Mouse (Mus musculus) small intestine, adult 2 months (tissue): Measurements from ENCODE around the gene Col8a2. TPM values are rescaled to one million over a fixed set of nuclear protein-coding genes. Genes with fewer than 3 reads are reported as not detected.
A peak's percentile ranks its signal among the peaks of the same experiment; 100 is the strongest.

Experiments used
- H3K27ac ChIP-seq: fragments of 200-500 bp; 2 replicates; pipeline ENCODE4 v1.5.1; 2012; ENCODE audit warnings: low read depth, low read length, control low read depth, inconsistent platforms; ENCODE audit not compliant: insufficient read depth
- H3K27me3 ChIP-seq: fragments of 200-500 bp; 2 replicates; pipeline ENCODE4 v1.6.1; 2012; ENCODE audit warnings: mild to moderate bottlenecking, moderate library complexity, low read length, inconsistent platforms; ENCODE audit not compliant: control insufficient read depth, insufficient read depth
- H3K36me3 ChIP-seq: fragments of 200-500 bp; 2 replicates; pipeline ENCODE4 v1.6.1; 2012; ENCODE audit warnings: mild to moderate bottlenecking, low read length, control low read depth, inconsistent platforms; ENCODE audit not compliant: control insufficient read depth, insufficient read depth
- H3K4me1 ChIP-seq: fragments of 200-500 bp; 2 replicates; pipeline ENCODE4 v1.6.1; 2012; ENCODE audit warnings: low read length, inconsistent platforms, mixed read lengths; ENCODE audit not compliant: control insufficient read depth, insufficient read depth, insufficient read length
- H3K4me3 ChIP-seq: fragments of 200-500 bp; 2 replicates; pipeline ENCODE4 v1.5.1; 2012; ENCODE audit warnings: low read depth, mild to moderate bottlenecking, control low read depth, inconsistent platforms, low read length, moderate library complexity
- CTCF ChIP-seq: fragments of 200-500 bp; IDR thresholded peaks from 2 replicates; pipeline ENCODE4 v1.5.1; 2012; ENCODE audit warnings: low read depth, mild to moderate bottlenecking, control low read depth, inconsistent platforms, low read length, moderate library complexity, mixed read lengths; ENCODE audit not compliant: insufficient replicate concordance, insufficient read length; ENCODE audit errors: extremely low read depth
- POLR2A ChIP-seq: fragments of 200-500 bp; IDR thresholded peaks from 2 replicates; pipeline ENCODE4 v1.6.1; 2012; ENCODE audit warnings: low read depth, mild to moderate bottlenecking, control low read depth, inconsistent platforms, low read length, moderate library complexity
- WGBS: fragments of 180-500 bp; shearing (Covaris S2); methylation state at CpG from one replicate; pipeline ENCODE4 v1.1.7; 2018; 5-methylcytosine and 5-hydroxymethylcytosine counted together
- polyA plus RNA-seq: library from polyadenylated mRNA; depleted of rRNA; stranded (reverse); fragments of >200 nt; gene quantifications from 2 replicates; pipeline ENCODE4 v1.2.3, GENCODE M21; 2012

Col8a2 gene
- polyA plus RNA-seq, 1 experiment, result 0.55 TPM

- no peak for TF ChIP-seq CTCF
- no peak for TF ChIP-seq POLR2A
- no peak overlapping the region for H3K27ac ChIP-seq
- 85% methylated on average over 1 of the region's 1 CpGs for WGBS
- H3K27me3 ChIP-seq, result peaks cover 22% of the 10 kb centered on the region
- H3K36me3 ChIP-seq, result no peaks in the 10 kb centered on the region
- H3K4me1 ChIP-seq, result peaks cover 10% of the 10 kb centered on the region
- H3K4me3 ChIP-seq, result no peak overlapping the region
Observed at GRCm38 (mm10) chr4:126305428-126305827, 18.8 kb downstream of the Col8a2 start.

- 86% methylated on average over 6 of the region's 6 CpGs for WGBS
Observed at GRCm38 (mm10) chr4:126306058-126306457, 19.5 kb downstream of the Col8a2 start.

GRCm38 (mm10) chr4:126306827-126307226, 20.2 kb downstream of the Col8a2 start:
- WGBS, result 34% methylated on average over 2 of the region's 2 CpGs
- Histone ChIP-seq H3K4me3 (no peak overlapping the region), H3K27me3 (peaks cover 9% of the 10 kb centered on the region; the same call in 1 of the 2 replicates), H3K27ac (no peak overlapping the region), H3K4me1 (no peaks in the 10 kb centered on the region), H3K36me3 (no peaks in the 10 kb centered on the region)
- TF ChIP-seq POLR2A (no peak), CTCF (no peak)

More at GRCm38 (mm10) chr4:126306058-126306457, 19.5 kb downstream of the Col8a2 start:
- Histone ChIP-seq H3K4me1 (peaks cover 4% of the 10 kb centered on the region; the same call in 1 of the 2 replicates), H3K27ac (no peak overlapping the region), H3K27me3 (peaks cover 15% of the 10 kb centered on the region), H3K36me3 (no peaks in the 10 kb centered on the region), H3K4me3 (no peak overlapping the region)
- TF ChIP-seq POLR2A, result no peak
- no peak for TF ChIP-seq CTCF

- H3K27ac ChIP-seq, result no peak overlapping the region
- WGBS, result 13% methylated on average over 20 of the region's 20 CpGs
- H3K4me3 ChIP-seq, result no peak overlapping the region
- peaks cover 3% of the 10 kb centered on the region; the same call in 1 of the 2 replicates for H3K27me3 ChIP-seq
- TF ChIP-seq POLR2A (no peak), CTCF (no peak)
- no peaks in the 10 kb centered on the region for H3K36me3 ChIP-seq
- H3K4me1 ChIP-seq, result no peaks in the 10 kb centered on the region
Observed at GRCm38 (mm10) chr4:126309211-126309921, 22.8 kb downstream of the Col8a2 start.

GRCm38 (mm10) chr4:126309922-126310309, 23.3 kb downstream of the Col8a2 start:
- WGBS, result 1% methylated on average over 7 of the region's 7 CpGs
- no peaks in the 10 kb centered on the region for H3K4me1 ChIP-seq
- peaks cover 3% of the 10 kb centered on the region; the same call in 1 of the 2 replicates for H3K27me3 ChIP-seq
- TF ChIP-seq POLR2A, result no peak
- TF ChIP-seq CTCF, result peak; percentile 77; the same call in 1 of the 2 replicates
- H3K27ac ChIP-seq, result no peak overlapping the region
- H3K36me3 ChIP-seq, result no peaks in the 10 kb centered on the region
- H3K4me3 ChIP-seq, result no peak overlapping the region

GRCm38 (mm10) chr4:126310344-126310743, 23.8 kb downstream of the Col8a2 start:
- H3K36me3 ChIP-seq, result no peaks in the 10 kb centered on the region
- H3K27me3 ChIP-seq, result peaks cover 3% of the 10 kb centered on the region; the same call in 1 of the 2 replicates
- no peak for TF ChIP-seq POLR2A
- no peak for TF ChIP-seq CTCF
- no peak overlapping the region for H3K4me3 ChIP-seq
- H3K4me1 ChIP-seq, result no peaks in the 10 kb centered on the region
- 72% methylated on average over 7 of the region's 7 CpGs for WGBS
- no peak overlapping the region for H3K27ac ChIP-seq

GRCm38 (mm10) chr4:126311566-126312200, 25.1 kb downstream of the Col8a2 start:
- peaks cover 10% of the 10 kb centered on the region for H3K36me3 ChIP-seq
- no peak overlapping the region for H3K27ac ChIP-seq
- TF ChIP-seq CTCF, result no peak
- TF ChIP-seq POLR2A, result no peak
- H3K4me3 ChIP-seq, result no peak overlapping the region
- H3K4me1 ChIP-seq, result no peaks in the 10 kb centered on the region
- 92% methylated on average over 16 of the region's 16 CpGs for WGBS
- no peaks in the 10 kb centered on the region for H3K27me3 ChIP-seq
